Comparison of ENCODE assay signal across 7 mouse cellular contexts in the genomic region with DNA sequence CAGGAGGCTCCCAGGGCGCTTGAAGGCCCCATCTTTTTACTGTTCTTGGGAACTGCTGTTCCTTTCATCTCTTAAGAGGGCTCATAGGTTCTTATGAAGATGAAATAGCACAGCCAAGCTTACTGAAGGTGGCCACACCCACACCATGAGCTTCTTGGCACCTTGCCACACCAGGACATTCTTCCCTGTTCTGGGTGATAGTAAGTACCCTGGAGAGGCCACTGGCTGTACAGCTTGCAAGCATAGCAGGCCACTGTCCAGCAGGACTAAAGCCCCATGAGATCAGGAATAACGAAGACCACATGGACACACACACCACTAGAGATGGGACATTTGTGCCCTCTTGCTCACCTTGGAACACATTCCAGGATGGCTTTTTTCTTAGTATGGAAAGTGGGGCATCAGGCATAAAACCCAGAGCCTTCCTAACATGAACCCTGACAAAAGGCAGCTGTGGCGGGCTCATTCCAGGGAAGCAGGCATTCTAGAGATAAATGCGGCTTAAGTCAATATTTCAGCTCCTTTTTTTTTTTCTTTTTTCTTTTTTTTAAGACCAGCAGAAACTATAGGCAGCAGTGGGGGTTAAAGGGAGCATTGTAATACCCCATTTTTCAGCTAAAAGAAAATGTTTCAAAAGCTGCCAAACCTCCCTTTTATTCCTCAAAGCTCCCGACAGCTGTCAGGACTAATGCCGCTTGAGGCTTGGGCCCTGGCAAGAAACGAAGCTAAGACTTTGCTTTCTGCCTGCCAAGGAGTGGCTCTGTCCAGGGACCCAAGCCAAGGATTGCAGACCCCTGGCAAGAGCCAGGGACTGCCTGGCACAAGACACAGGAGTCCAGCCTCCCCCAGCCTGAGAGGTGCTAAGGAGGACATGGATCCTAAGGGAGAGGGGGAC.
DNase-seq lines count a peak whose midpoint lies in the region; ATAC-seq and TF ChIP-seq lines count a peak whose summit lies in the region.

No protein-coding gene starts in this region.

- H3K9ac ChIP-seq in heart, embryonic 12.5 days = no peak overlapping the region
- no peak overlapping the region for H3K9ac ChIP-seq in midbrain, embryonic 16.5 days (ENCODE audit: low read depth, low read length)

- H3K4me1 ChIP-seq in heart, embryonic 12.5 days (replicated peaks) = peaks cover 17% of the 10 kb centered on the region
- peaks cover 12% of the 10 kb centered on the region for H3K4me1 ChIP-seq in midbrain, embryonic 16.5 days (ENCODE audit: control insufficient read depth, insufficient read depth, low read length)

- ATAC-seq in heart, embryonic 12.5 days (ENCODE audit: insufficient number of reproducible peaks, low FRiP score) = peak; percentile 78
- peak; percentile 82 for ATAC-seq in midbrain, embryonic 16.5 days
- ATAC-seq in megakaryocyte, adult 5-6 weeks (ENCODE audit: poor library complexity, severe bottlenecking) = no peak

- no peak overlapping the region for H3K4me3 ChIP-seq in layer of hippocampus, adult 2 months
- no peak overlapping the region for H3K4me3 ChIP-seq in heart, embryonic 12.5 days
- no peak overlapping the region for H3K4me3 ChIP-seq in midbrain, embryonic 16.5 days (ENCODE audit: low read depth, low read length)

- WGBS in heart, embryonic 12.5 days = 43% methylated on average over 7 of the region's 7 CpGs
- WGBS in midbrain, embryonic 16.5 days = 32% methylated on average over 7 of the region's 7 CpGs

- H3K27ac ChIP-seq in layer of hippocampus, adult 2 months = peak overlapping the region; percentile 5; the same call in 1 of the 2 replicates
- peak overlapping the region; percentile 78 for H3K27ac ChIP-seq in heart, embryonic 12.5 days (ENCODE audit: poor library complexity, severe bottlenecking)
- H3K27ac ChIP-seq in midbrain, embryonic 16.5 days (ENCODE audit: low read length) = peak overlapping the region; percentile 26

- H3K27me3 ChIP-seq in heart, embryonic 12.5 days (replicated peaks) = no peaks in the 10 kb centered on the region; the same call in 1 of the 2 replicates
- no peaks in the 10 kb centered on the region for H3K27me3 ChIP-seq in midbrain, embryonic 16.5 days (ENCODE audit: control insufficient read depth, insufficient read depth, low read depth, low read length)

- DNase-seq in layer of hippocampus, adult 2 months (ENCODE audit: low spot score in 2 of 2) = peak; percentile 41 to 51
- no peak for DNase-seq in layer of hippocampus, adult 9-10 months (ENCODE audit: low spot score)
- peak; percentile 55 for DNase-seq in adrenal gland, postnatal 14 days
- DNase-seq in kidney, postnatal 36 days = peak; percentile 62 to 71

- no peaks in the 10 kb centered on the region for H3K9me3 ChIP-seq in heart, embryonic 12.5 days (replicated peaks)
- H3K9me3 ChIP-seq in midbrain, embryonic 16.5 days (replicated peaks; ENCODE audit: control insufficient read depth, low read length, poor library complexity, severe bottlenecking) = no peaks in the 10 kb centered on the region

- H3K4me2 ChIP-seq in heart, embryonic 12.5 days = no peak overlapping the region
- H3K4me2 ChIP-seq in midbrain, embryonic 16.5 days (ENCODE audit: low read length) = no peak overlapping the region

- TF ChIP-seq CTCF in layer of hippocampus, adult 2 months (conservative IDR thresholded peaks at IDR 0.05) = no peak

- peaks cover 11% of the 10 kb centered on the region for H3K36me3 ChIP-seq in heart, embryonic 12.5 days
- H3K36me3 ChIP-seq in midbrain, embryonic 16.5 days (ENCODE audit: control insufficient read depth, insufficient read depth, low read length) = no peaks in the 10 kb centered on the region

Comparison
In these comparisons a context has a peak if more than half of its experiments do, and no peak if none do; other contexts are left out.
1. H3K27ac ChIP-seq: peak in every context shown above with its lines; median percentile 78 in heart, embryonic 12.5 days; 26 in midbrain, embryonic 16.5 days; 5 in layer of hippocampus, adult 2 months.